Mouse (Mus musculus) G1E (cell line): Measurements from ENCODE around the gene Ptgds.

Experiments
- CTCF ChIP-seq: IDR thresholded peaks from 2 replicates; pipeline ENCODE4 v1.5.1; 2012; ENCODE audit warnings: low read depth, low read length, inconsistent platforms, mixed read lengths
- GATA1 ChIP-seq: IDR thresholded peaks from 2 replicates; pipeline ENCODE4 v1.6.1; 2012; ENCODE audit warnings: borderline replicate concordance, low read length, inconsistent platforms, mixed read lengths
- TAL1 ChIP-seq: conservative IDR thresholded peaks from 2 replicates; pipeline ENCODE4 v1.6.1; 2012; ENCODE audit warnings: low read depth, low read length, inconsistent platforms, mixed read lengths

DNA sequence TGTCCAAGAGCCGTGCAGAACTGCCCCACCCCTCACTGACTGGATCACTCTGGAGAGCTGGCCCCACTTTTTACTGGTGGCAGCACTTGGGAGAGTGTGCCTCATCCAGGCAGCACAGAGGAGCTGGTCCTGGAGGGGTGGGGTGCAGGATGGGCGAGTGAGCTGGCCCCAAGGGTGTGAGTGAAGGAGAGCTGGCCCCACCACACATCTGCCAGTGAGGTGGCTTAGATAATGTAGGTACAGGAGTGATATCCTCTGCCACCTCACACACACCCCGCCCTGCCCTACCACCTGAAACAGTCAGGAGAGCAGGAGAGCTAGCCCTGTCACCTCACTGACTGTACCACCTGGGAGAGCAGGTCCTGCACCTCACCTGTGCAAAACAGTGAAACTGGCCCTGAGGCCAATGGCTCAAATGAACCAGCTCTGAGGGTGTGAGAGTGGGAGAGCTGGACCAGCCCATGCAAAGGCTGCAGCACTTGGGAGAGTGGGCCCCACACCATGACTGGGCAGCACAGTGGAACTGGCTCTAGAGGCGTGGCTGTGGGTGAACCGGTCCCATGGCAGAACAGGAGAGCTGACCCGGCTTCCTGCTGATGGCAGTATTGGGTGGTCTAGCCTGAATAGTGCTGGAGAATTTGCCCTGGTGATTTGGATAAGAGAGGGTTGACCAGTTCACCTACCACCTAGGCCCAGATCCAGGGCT, 18.3 kb upstream of the Ptgds start:
- TF ChIP-seq GATA1 (no peak), CTCF (no peak), TAL1 (no peak)
